Mouse (Mus musculus) intestine, postnatal 0 days (tissue): Measurements from ENCODE around the gene Fcor. TPM values are rescaled to one million over a fixed set of nuclear protein-coding genes. Genes with fewer than 3 reads are reported as not detected.
A peak's percentile ranks its signal among the peaks of the same experiment; 100 is the strongest.

Experiments
- ATAC-seq: fragments of 200-750 bp; cut with Nextera tagmentation; 2 replicates; pipeline ENCODE4 v1.8.0; 2017; ENCODE audit warnings: mild to moderate bottlenecking, moderate TSS enrichment, moderate library complexity
- H3K27ac ChIP-seq: fragments of 300-500 bp; sonication (generic); 2 replicates; pipeline ENCODE4 v1.5.1; 2014; ENCODE audit warnings: mild to moderate bottlenecking, low read depth, low read length, moderate library complexity
- H3K27me3 ChIP-seq: fragments of 300-500 bp; sonication (generic); replicated peaks from 2 replicates; pipeline ENCODE4 v1.6.1; 2014; ENCODE audit warnings: low read length, mixed read lengths; ENCODE audit not compliant: control insufficient read depth, insufficient read depth
- H3K36me3 ChIP-seq: fragments of 300-500 bp; sonication (generic); 2 replicates; pipeline ENCODE4 v1.6.1; 2014; ENCODE audit warnings: mild to moderate bottlenecking, moderate library complexity; ENCODE audit not compliant: control insufficient read depth, insufficient read depth
- H3K4me1 ChIP-seq: fragments of 300-500 bp; sonication (generic); replicated peaks from 2 replicates; pipeline ENCODE4 v1.6.1; 2014; ENCODE audit warnings: antibody characterized with exemption, low read length, mixed read lengths; ENCODE audit not compliant: control insufficient read depth, insufficient read depth
- H3K4me2 ChIP-seq: fragments of 300-500 bp; sonication (generic); replicated peaks from 2 replicates; pipeline ENCODE4 v1.6.1; 2014; ENCODE audit warnings: low read depth, mild to moderate bottlenecking, moderate library complexity
- H3K4me3 ChIP-seq: fragments of 300-500 bp; sonication (generic); 2 replicates; pipeline ENCODE4 v1.5.1; 2014; ENCODE audit warnings: low read depth, low read length
- H3K9ac ChIP-seq: fragments of 300-500 bp; sonication (generic); 2 replicates; pipeline ENCODE4 v1.6.1; 2014; ENCODE audit warnings: mild to moderate bottlenecking, low read depth, low read length
- H3K9me3 ChIP-seq: fragments of 300-500 bp; sonication (generic); 2 replicates; pipeline ENCODE4 v1.6.1; 2016; ENCODE audit warnings: mixed run types; ENCODE audit not compliant: control insufficient read depth
- CTCF ChIP-seq: sonication (generic); IDR thresholded peaks from 2 replicates; pipeline ENCODE4 v1.5.1; 2016; ENCODE audit warnings: low read depth, mild to moderate bottlenecking, control low read depth, antibody characterized with exemption, moderate library complexity
- WGBS: fragments of 180-500 bp; shearing (Covaris S2); extraction: QIAGEN DNeasy Blood & Tissue Kit; methylation state at CpG from one replicate; pipeline ENCODE4 v1.1.7; 2014; 5-methylcytosine and 5-hydroxymethylcytosine counted together
- polyA plus RNA-seq: library from polyadenylated mRNA; unstranded; fragments of >200 nt; fragmentation: Nextera tagmentation; extraction: Ambion mirVana; gene quantifications from 2 replicates; pipeline ENCODE4 v1.2.1, GENCODE M21; 2015

The Fcor gene
- polyA plus RNA-seq, 1 experiment from 2014 or later, result 2.8 TPM

DNA sequence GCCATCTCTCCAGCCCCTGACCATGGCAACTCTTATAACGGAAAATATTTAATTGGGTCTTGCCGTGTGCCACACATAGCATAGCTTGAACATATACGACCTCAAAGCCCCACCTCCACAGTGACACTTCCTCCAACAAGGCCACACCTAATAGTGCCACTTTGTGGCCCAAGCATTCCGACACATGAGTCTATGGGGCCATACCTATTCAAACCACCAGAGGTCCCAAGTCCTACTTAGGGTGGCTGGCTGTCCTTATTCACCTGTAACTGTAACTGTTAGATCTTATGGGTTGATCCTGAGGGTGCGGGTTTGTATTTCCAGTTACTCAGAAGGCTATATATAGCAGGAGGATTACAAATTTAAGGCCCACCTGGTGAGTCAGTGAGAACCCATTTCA, 44.1 kb downstream of the Fcor start:
- no peak overlapping the region for H3K4me2 ChIP-seq
- H3K36me3 ChIP-seq, result no peaks in the 10 kb centered on the region; the same call in 1 of the 2 replicates
- no peak overlapping the region for H3K4me3 ChIP-seq
- no peaks in the 10 kb centered on the region for H3K27me3 ChIP-seq
- no peak overlapping the region for H3K27ac ChIP-seq
- peak; percentile 32; the same call in 1 of the 2 replicates for ATAC-seq
- H3K9ac ChIP-seq, result no peak overlapping the region
- no peaks in the 10 kb centered on the region for H3K9me3 ChIP-seq
- 23% methylated on average over 5 of the region's 5 CpGs for WGBS
- H3K4me1 ChIP-seq, result no peaks in the 10 kb centered on the region; the same call in 1 of the 2 replicates
- TF ChIP-seq CTCF, result peak; percentile 72

DNA sequence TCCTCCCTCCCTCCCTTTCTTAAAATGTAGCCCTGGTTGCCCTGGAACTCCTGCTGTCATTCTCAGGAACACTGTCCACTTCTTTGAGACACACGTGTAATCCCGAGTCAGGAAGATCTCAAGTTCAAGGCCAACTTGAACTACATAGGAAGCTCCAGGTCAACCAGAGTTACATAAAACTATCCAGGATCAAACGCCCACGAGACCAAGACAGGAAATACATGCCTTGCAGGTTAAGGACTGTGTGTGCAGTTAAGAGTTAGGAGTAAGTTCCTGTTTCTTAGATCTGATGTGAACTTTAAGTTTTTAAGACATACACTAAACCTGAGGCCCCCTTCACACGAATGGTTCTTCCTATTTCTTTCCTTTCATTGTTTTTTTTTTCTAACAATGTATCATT, 45.2 kb downstream of the Fcor start:
- no peak overlapping the region for H3K4me3 ChIP-seq
- H3K9ac ChIP-seq, result no peak overlapping the region
- no peak overlapping the region for H3K27ac ChIP-seq
- no peaks in the 10 kb centered on the region for H3K9me3 ChIP-seq
- no peaks in the 10 kb centered on the region; the same call in 1 of the 2 replicates for H3K36me3 ChIP-seq
- TF ChIP-seq CTCF, result no peak
- H3K4me2 ChIP-seq, result no peak overlapping the region
- peaks cover 3% of the 10 kb centered on the region for H3K4me1 ChIP-seq
- 60% methylated on average over 5 of the region's 5 CpGs for WGBS
- no peak for ATAC-seq
- H3K27me3 ChIP-seq, result no peaks in the 10 kb centered on the region

GRCm38 (mm10) chr8:3625445-3625844, 46.7 kb downstream of the Fcor start, which contains the start of gene Pcp2:
Gene Pcp2, minus strand, starts transcription at chr8:3625545.
- no peak within 1 kb of the TSS for H3K27ac ChIP-seq
- H3K4me3 ChIP-seq, result no peak within 1 kb of the TSS
- no peak for ATAC-seq
- no peaks in the 10 kb centered on the region; the same call in 1 of the 2 replicates for H3K36me3 ChIP-seq
- 64% methylated on average over 1 of the region's 1 CpGs for WGBS
- no peak within 1 kb of the TSS for H3K4me2 ChIP-seq
- no peak within 1 kb of the TSS for H3K9ac ChIP-seq
- no peak for TF ChIP-seq CTCF
- no peaks in the 10 kb centered on the region for H3K9me3 ChIP-seq
- H3K4me1 ChIP-seq, result peaks cover 3% of the 10 kb centered on the region
- no peaks in the 10 kb centered on the region for H3K27me3 ChIP-seq

GRCm38 (mm10) chr8:3622119-3622518, 50.0 kb downstream of the Fcor start:
- Histone ChIP-seq H3K27me3 (no peaks in the 10 kb centered on the region), H3K9me3 (no peaks in the 10 kb centered on the region), H3K36me3 (peaks cover 17% of the 10 kb centered on the region), H3K4me3 (peak overlapping the region; percentile 92), H3K4me1 (peaks cover 6% of the 10 kb centered on the region), H3K9ac (0 out of 2 replicates have a peak overlapping the region, but pooled peaks have one; percentile 68), H3K4me2 (peak overlapping the region; percentile 89), H3K27ac (no peak overlapping the region)
- WGBS, result 60% methylated on average over 8 of the region's 8 CpGs
- ATAC-seq, result no peak
- TF ChIP-seq CTCF, result no peak

DNA sequence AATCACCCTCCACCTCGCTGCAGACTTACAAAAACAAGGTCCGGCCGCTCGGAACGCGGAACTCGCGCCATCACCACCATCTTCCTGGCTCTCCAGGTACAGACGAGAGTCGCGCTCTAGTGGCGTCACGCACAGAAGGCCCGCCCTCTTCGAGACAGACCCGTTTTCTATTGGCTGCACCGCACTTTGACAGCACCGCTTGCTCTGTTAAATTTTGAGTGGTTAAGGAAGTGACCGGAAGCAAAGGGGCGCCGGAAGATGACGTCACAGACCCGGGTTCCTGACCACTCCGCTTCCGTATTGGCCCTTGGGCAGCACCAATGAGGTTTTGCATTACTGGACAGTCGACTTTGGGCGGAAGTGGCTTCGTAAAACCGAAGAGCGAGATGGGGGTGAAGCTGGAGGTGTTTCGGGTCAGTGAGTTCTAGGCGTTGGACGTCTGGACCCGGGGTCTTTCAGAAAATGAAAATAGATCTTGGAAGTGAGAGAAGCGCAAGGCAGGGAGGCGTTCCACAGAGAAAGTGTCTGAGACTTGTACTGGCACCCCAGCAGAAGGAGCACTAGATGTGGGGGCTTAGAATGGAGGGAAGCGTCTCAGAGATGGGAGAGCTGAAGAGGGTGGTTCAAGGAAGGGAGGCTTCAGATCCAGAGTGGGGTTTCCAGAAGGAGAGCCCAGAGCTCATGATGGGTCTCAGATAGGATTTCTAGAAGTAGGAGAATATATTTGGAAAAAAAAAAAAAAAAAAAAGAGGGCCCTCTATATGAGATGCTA, 50.8 kb downstream of the Fcor start, which contains the start of the genes Xab2 and Pet100:
Gene Xab2 (minus strand): TSS at position 118 of the 772 bp plus-strand sequence.
Gene Pet100 (plus strand): TSS at position 350 of the 772 bp plus-strand sequence.
- Histone ChIP-seq H3K4me2 (peak within 1 kb of the TSS; percentile 89), H3K9ac (peak within 1 kb of the TSS; percentile 84), H3K36me3 (peaks cover 23% of the 10 kb centered on the region), H3K27me3 (no peaks in the 10 kb centered on the region), H3K9me3 (no peaks in the 10 kb centered on the region), H3K4me3 (peak within 1 kb of the TSS; percentile 92), H3K27ac (no peak within 1 kb of the TSS), H3K4me1 (peaks cover 6% of the 10 kb centered on the region)
- under 1% methylated on average over 37 of the region's 37 CpGs for WGBS
- peak; percentile 99 for ATAC-seq
- no peak for TF ChIP-seq CTCF

Other genes with a start within 250 kb of the Fcor start
- gene Pex11g, start 204.7 kb downstream of the Fcor start, polyA plus RNA-seq, result 14.3 and 14.9 TPM in 2 replicates
- not detected in 2 replicates for gene Tex45, start 201.5 kb downstream of the Fcor start, polyA plus RNA-seq
- 16.5 and 18.1 TPM in 2 replicates for gene Zfp358, start 179.2 kb downstream of the Fcor start, polyA plus RNA-seq
- 105 and 123 TPM in 2 replicates for gene Mcoln1, start 171.9 kb downstream of the Fcor start, polyA plus RNA-seq
- gene Pnpla6, start 157.0 kb downstream of the Fcor start, polyA plus RNA-seq, result 36.1 and 43.9 TPM in 2 replicates
- gene C330021F23Rik, start 104.4 kb downstream of the Fcor start, polyA plus RNA-seq, result 0.63 and 0.76 TPM in 2 replicates
- 20.9 and 22.9 TPM in 2 replicates for gene Camsap3, start 85.1 kb downstream of the Fcor start, polyA plus RNA-seq
- gene Xab2, start 51.0 kb downstream of the Fcor start, polyA plus RNA-seq, result 16.8 and 17.5 TPM in 2 replicates
- gene Pet100, start 50.8 kb downstream of the Fcor start, polyA plus RNA-seq, result 152 TPM in 2 replicates
- not detected in 2 replicates for gene Pcp2, start 46.8 kb downstream of the Fcor start, polyA plus RNA-seq
- 163 and 185 TPM in 2 replicates for gene Stxbp2, start 41.4 kb downstream of the Fcor start, polyA plus RNA-seq
- gene Retn, start 16.6 kb downstream of the Fcor start, polyA plus RNA-seq, result not detected in 2 replicates
- gene Mcemp1, start 6.6 kb downstream of the Fcor start, polyA plus RNA-seq, result 0.09 and 0.22 TPM in 2 replicates
- 22.8 and 23.9 TPM in 2 replicates for gene Trappc5, start 3.9 kb upstream of the Fcor start, polyA plus RNA-seq
- not detected in 2 replicates for gene Fcer2a, start 21.8 kb upstream of the Fcor start, polyA plus RNA-seq
- not detected in 2 replicates for gene Clec4g, start 48.3 kb upstream of the Fcor start, polyA plus RNA-seq
- gene Cd209a, start 76.6 kb upstream of the Fcor start, polyA plus RNA-seq, result 0.22 and 0.27 TPM in 2 replicates
- gene Cd209e, start 181.9 kb upstream of the Fcor start, polyA plus RNA-seq, result not detected in 2 replicates
- not detected in 2 replicates for gene Cd209d, start 206.2 kb upstream of the Fcor start, polyA plus RNA-seq